In the genomic region with DNA sequence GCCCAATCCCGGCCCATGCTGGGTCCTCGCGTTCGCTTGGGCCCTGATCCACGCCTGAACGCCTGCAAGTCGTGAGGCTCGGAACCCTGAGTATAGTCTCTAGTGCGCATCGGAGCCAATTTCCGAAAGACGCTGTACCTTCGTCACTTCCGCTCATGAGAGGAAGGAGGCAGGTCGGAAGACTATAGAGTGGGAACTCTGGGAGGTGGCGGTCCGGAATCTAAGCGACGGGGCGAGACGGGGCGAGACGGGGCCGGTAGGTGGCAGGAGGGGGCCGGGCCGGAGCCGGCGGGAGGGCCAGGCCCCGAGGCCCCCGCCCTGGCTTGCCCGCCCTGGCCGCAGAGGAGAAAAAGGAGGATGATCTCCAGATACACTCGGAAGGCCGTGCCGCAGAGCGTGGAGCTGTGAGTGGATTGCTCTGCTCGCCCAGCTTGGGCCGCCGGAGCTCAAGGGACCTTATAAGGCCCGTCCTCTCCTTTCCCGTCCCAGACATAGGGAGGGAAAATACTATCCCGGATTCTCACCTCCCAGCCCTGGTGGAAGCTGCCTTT, we compare ENCODE assay signal across 8 mouse cellular contexts. TPM values are rescaled to one million over a fixed set of nuclear protein-coding genes. Genes with fewer than 3 reads are reported as not detected.
A peak's percentile ranks its signal among the peaks of the same experiment; 100 is the strongest.
DNase-seq lines count a peak whose midpoint lies in the region; ATAC-seq and TF ChIP-seq lines count a peak whose summit lies in the region.

Ecd (minus strand) TSS at position 131 of the 551 bp plus-strand sequence.
Fam149b (plus strand) TSS at position 172 of the 551 bp plus-strand sequence.

- dilution Hi-C loops in CH12.LX (cut with MboI; ENCODE audit: extremely low pct_ligation_motif_present, extremely low pct_unique_long_range_greater_than_20kb, low sequenced_read_pairs): no loop called here

- peaks cover 16 to 49% of the 10 kb centered on the region in 2 experiments for H3K36me3 ChIP-seq in CH12.LX (replicated peaks in 1 of 2; ENCODE audit: control insufficient read depth in 1 of 2, insufficient read depth in 1 of 2, low read length in 1 of 2)
- no peaks in the 10 kb centered on the region; the same call in 1 of the 2 replicates for H3K36me3 ChIP-seq in forebrain, embryonic 11.5 days (ENCODE audit: control insufficient read depth, insufficient read depth, low read length)
- H3K36me3 ChIP-seq in heart, embryonic 16.5 days (ENCODE audit: control insufficient read depth, insufficient read depth): peaks cover 8% of the 10 kb centered on the region; the same call in 1 of the 2 replicates
- H3K36me3 ChIP-seq in liver, embryonic 15.5 days (replicated peaks): peaks cover 31% of the 10 kb centered on the region
- H3K36me3 ChIP-seq in neural tube, embryonic 12.5 days: peaks cover 24% of the 10 kb centered on the region

- ATAC-seq in forebrain, embryonic 11.5 days (replicated peaks; ENCODE audit: low FRiP score): peak; percentile 98
- ATAC-seq in heart, embryonic 16.5 days (replicated peaks; ENCODE audit: extremely low read depth, insufficient read depth, low FRiP score): peak; percentile 98
- peak; percentile 99 for ATAC-seq in liver, embryonic 15.5 days (ENCODE audit: insufficient read depth)
- ATAC-seq in neural tube, embryonic 12.5 days (ENCODE audit: low FRiP score, low read depth): peak; percentile 98

- TF ChIP-seq CTCF in CH12.LX (conservative IDR thresholded peaks at IDR 0.05 in 1 of 2, IDR thresholded peaks at IDR 0.05 in 1 of 2; ENCODE audit: low read depth in 2 of 2, low read length in 2 of 2): peak in 1 of 2 experiments; percentile 81; a peak in 2 of 4 replicates

- peak within 1 kb of the TSS; percentile 81 to 90 (median 88) for H3K4me3 ChIP-seq in CH12.LX (replicated peaks in 1 of 3; ENCODE audit: low read depth in 2 of 3, low read length in 2 of 3, poor library complexity in 1 of 3)
- peak within 1 kb of the TSS; percentile 87 for H3K4me3 ChIP-seq in forebrain, embryonic 11.5 days (ENCODE audit: low read depth, low read length)
- peak within 1 kb of the TSS; percentile 92 for H3K4me3 ChIP-seq in heart, embryonic 16.5 days (ENCODE audit: low read length)
- H3K4me3 ChIP-seq in liver, embryonic 15.5 days (replicated peaks): peak within 1 kb of the TSS; percentile 70
- H3K4me3 ChIP-seq in neural tube, embryonic 12.5 days: peak within 1 kb of the TSS; percentile 66

- H3K79me2 ChIP-seq in CH12.LX (replicated peaks; ENCODE audit: control insufficient read depth, extremely low read depth, insufficient read depth, poor library complexity, severe bottlenecking): peaks cover 31% of the 10 kb centered on the region

- peaks cover 8 to 32% of the 10 kb centered on the region in 2 experiments; a peak in 3 of 4 replicates for H3K4me1 ChIP-seq in CH12.LX (ENCODE audit: control insufficient read depth in 1 of 2, insufficient read depth in 2 of 2)
- H3K4me1 ChIP-seq in forebrain, embryonic 11.5 days (replicated peaks; ENCODE audit: control insufficient read depth, insufficient read depth, low read length): peaks cover 2% of the 10 kb centered on the region; the same call in 1 of the 2 replicates
- H3K4me1 ChIP-seq in heart, embryonic 16.5 days (ENCODE audit: control insufficient read depth, insufficient read depth, low read length): peaks cover 9% of the 10 kb centered on the region; the same call in 1 of the 2 replicates
- peaks cover 36% of the 10 kb centered on the region for H3K4me1 ChIP-seq in liver, embryonic 15.5 days (replicated peaks)
- H3K4me1 ChIP-seq in neural tube, embryonic 12.5 days: peaks cover 12% of the 10 kb centered on the region

- peak within 1 kb of the TSS; percentile 63 for H3K27ac ChIP-seq in CH12.LX (ENCODE audit: insufficient read depth, low read depth)
- peak within 1 kb of the TSS; percentile 80 for H3K27ac ChIP-seq in forebrain, embryonic 11.5 days (ENCODE audit: low read depth, low read length)
- peak within 1 kb of the TSS; percentile 96 for H3K27ac ChIP-seq in heart, embryonic 16.5 days (ENCODE audit: low read length)
- peak within 1 kb of the TSS; percentile 87 for H3K27ac ChIP-seq in liver, embryonic 15.5 days (replicated peaks)
- H3K27ac ChIP-seq in neural tube, embryonic 12.5 days: peak within 1 kb of the TSS; percentile 65

- TF ChIP-seq EP300 in CH12.LX (IDR thresholded peaks at IDR 0.05; ENCODE audit: low read length): no peak

- H3K9ac ChIP-seq in CH12.LX (ENCODE audit: insufficient read depth, low read depth): peak within 1 kb of the TSS; percentile 97
- peak within 1 kb of the TSS; percentile 97 for H3K9ac ChIP-seq in forebrain, embryonic 11.5 days (ENCODE audit: low read length)
- peak within 1 kb of the TSS; percentile 97 for H3K9ac ChIP-seq in heart, embryonic 16.5 days (ENCODE audit: low read length)
- H3K9ac ChIP-seq in liver, embryonic 15.5 days: peak within 1 kb of the TSS; percentile 80
- peak within 1 kb of the TSS; percentile 86 for H3K9ac ChIP-seq in neural tube, embryonic 12.5 days

- in situ Hi-C loops in CH12.LX (cut with MboI; ENCODE audit: low pct_ligation_motif_present, low pct_unique_long_range_greater_than_20kb, low sequenced_read_pairs): loop anchor here (5.0 kb wide), 2 partner anchors 39 to 84 kb away; partner anchors contain the start of gene Dnajc9

- peak; percentile 60 for TF ChIP-seq RAD21 in CH12.LX (IDR thresholded peaks at IDR 0.05; ENCODE audit: low read depth, low read length)

- WGBS in forebrain, embryonic 11.5 days: under 1% methylated on average over 42 of the region's 42 CpGs
- under 1% methylated on average over 42 of the region's 42 CpGs for WGBS in heart, embryonic 16.5 days
- WGBS in liver, embryonic 15.5 days (ENCODE audit: insufficient replicate concordance): under 1% methylated on average over 42 of the region's 42 CpGs
- whole genome bisulfite sequencing in neural tube, embryonic 12.5 days: under 1% methylated on average over 42 of the region's 42 CpGs

- no peaks in the 10 kb centered on the region for H3K27me3 ChIP-seq in CH12.LX (replicated peaks)
- H3K27me3 ChIP-seq in forebrain, embryonic 11.5 days (ENCODE audit: control insufficient read depth, insufficient read depth, low read length): no peaks in the 10 kb centered on the region
- H3K27me3 ChIP-seq in heart, embryonic 16.5 days (ENCODE audit: control insufficient read depth, insufficient read depth, low read length): no peaks in the 10 kb centered on the region
- no peaks in the 10 kb centered on the region for H3K27me3 ChIP-seq in liver, embryonic 15.5 days
- no peaks in the 10 kb centered on the region for H3K27me3 ChIP-seq in neural tube, embryonic 12.5 days (replicated peaks)

- DNase-seq in CH12.LX (ENCODE audit: extremely low read depth): peak; percentile 97
- peak; percentile 96 for DNase-seq in c-Kit-positive CD71-positive TER-119-negative erythroid progenitor cells, embryonic 14.5 days (ENCODE audit: low read depth)
- peak; percentile 95 for DNase-seq in forebrain, embryonic 11.5 days (ENCODE audit: low spot score)
- peak; percentile 93 to 95 for DNase-seq in kidney, postnatal 36 days
- DNase-seq in telencephalon, adult 2 months (ENCODE audit: low read depth, low spot score): peak; percentile 96

- H3K9me3 ChIP-seq in CH12.LX (replicated peaks; ENCODE audit: low read length): no peaks in the 10 kb centered on the region
- H3K9me3 ChIP-seq in forebrain, embryonic 11.5 days (ENCODE audit: control insufficient read depth, low read length): no peaks in the 10 kb centered on the region
- no peaks in the 10 kb centered on the region for H3K9me3 ChIP-seq in heart, embryonic 16.5 days (replicated peaks; ENCODE audit: control insufficient read depth, low read length)
- H3K9me3 ChIP-seq in liver, embryonic 15.5 days (replicated peaks): no peaks in the 10 kb centered on the region
- H3K9me3 ChIP-seq in neural tube, embryonic 12.5 days: no peaks in the 10 kb centered on the region

- peak; percentile 91 for TF ChIP-seq POLR2A in CH12.LX (IDR thresholded peaks at IDR 0.05; ENCODE audit: low read depth, low read length)

- H3K4me2 ChIP-seq in CH12.LX (ENCODE audit: insufficient read depth, low read depth, poor library complexity, severe bottlenecking): peak within 1 kb of the TSS; percentile 95
- peak within 1 kb of the TSS; percentile 70 for H3K4me2 ChIP-seq in forebrain, embryonic 11.5 days (ENCODE audit: low read depth, low read length, severe bottlenecking)
- peak within 1 kb of the TSS; percentile 93 for H3K4me2 ChIP-seq in heart, embryonic 16.5 days (ENCODE audit: low read depth, low read length)
- H3K4me2 ChIP-seq in liver, embryonic 15.5 days: peak within 1 kb of the TSS; percentile 78
- peak within 1 kb of the TSS; percentile 78 for H3K4me2 ChIP-seq in neural tube, embryonic 12.5 days (replicated peaks)

TF ChIP-seq in CH12.LX, 34 proteins besides CTCF, POLR2A, EP300 and RAD21 (continues in another document):
- no peak for TF ChIP-seq JUND (conservative IDR thresholded peaks at IDR 0.05; ENCODE audit: low read depth, low read length)
- no peak for TF ChIP-seq E2F4 (IDR thresholded peaks at IDR 0.05; ENCODE audit: insufficient replicate concordance, low read depth, low read length)
- peak; percentile 92; the same call in 1 of the 2 replicates for TF ChIP-seq KAT2A (IDR thresholded peaks at IDR 0.05; ENCODE audit: insufficient replicate concordance, low read length)
- TF ChIP-seq ETS1 (conservative IDR thresholded peaks at IDR 0.05; ENCODE audit: low read depth, low read length): no peak
- peak; percentile 72; the same call in 1 of the 2 replicates for TF ChIP-seq POLR2AphosphoS2 (IDR thresholded peaks at IDR 0.05; ENCODE audit: low read depth, low read length)
- peak; percentile 81 for TF ChIP-seq NELFE (IDR thresholded peaks at IDR 0.05; ENCODE audit: low read depth, low read length)
- peak; percentile 80 for TF ChIP-seq IRF4 (IDR thresholded peaks at IDR 0.05; ENCODE audit: low read depth, low read length)
- peak; percentile 95 for TF ChIP-seq SIN3A (IDR thresholded peaks at IDR 0.05; ENCODE audit: low read length)

RNA-seq across cellular contexts. Expression of gene Ecd, which starts in this region (rescaled TPM):
- 61.4 and 72.5 TPM in 2 replicates for total RNA-seq in CH12.LX (2012; rRNA removed)
- total RNA-seq in CH12.LX (2014; rRNA removed): 105 TPM in 2 replicates
- polyA plus RNA-seq in CH12.LX (2012; ENCODE audit: insufficient read length, low read depth): 98.3 and 112 TPM in 2 replicates
- 77.9 and 78.5 TPM in 2 replicates for polyA plus RNA-seq in forebrain, embryonic 11.5 days (2014; fragmentation: Nextera tagmentation; extraction: Ambion mirVana)
- polyA plus RNA-seq in heart, embryonic 16.5 days (2015; fragmentation: Nextera tagmentation; extraction: Ambion mirVana): 34.9 and 35.8 TPM in 2 replicates
- 25.3 and 26.8 TPM in 2 replicates for polyA plus RNA-seq in liver, embryonic 15.5 days (2015; fragmentation: Nextera tagmentation; extraction: Ambion mirVana)
- polyA plus RNA-seq in neural tube, embryonic 12.5 days (2016; fragmentation: Nextera tagmentation; extraction: Ambion mirVana): 61.0 and 61.9 TPM in 2 replicates

RNA-seq across cellular contexts. Expression of gene Fam149b, which starts in this region (rescaled TPM):
- total RNA-seq in CH12.LX (2012; rRNA removed) (15.8 and 16.7 TPM in 2 replicates), CH12.LX (2014; rRNA removed) (19.3 and 21.9 TPM in 2 replicates)
- 19.8 and 20.0 TPM in 2 replicates for polyA plus RNA-seq in CH12.LX (2012; ENCODE audit: insufficient read length, low read depth)
- 59.5 and 60.8 TPM in 2 replicates for polyA plus RNA-seq in forebrain, embryonic 11.5 days (2014; fragmentation: Nextera tagmentation; extraction: Ambion mirVana)
- polyA plus RNA-seq in heart, embryonic 16.5 days (2015; fragmentation: Nextera tagmentation; extraction: Ambion mirVana): 26.3 TPM in 2 replicates
- polyA plus RNA-seq in liver, embryonic 15.5 days (2015; fragmentation: Nextera tagmentation; extraction: Ambion mirVana): 7.5 and 8.5 TPM in 2 replicates
- polyA plus RNA-seq in neural tube, embryonic 12.5 days (2016; fragmentation: Nextera tagmentation; extraction: Ambion mirVana): 51.6 and 52.1 TPM in 2 replicates

Comparison
In these comparisons a context has a peak if more than half of its experiments do, and no peak if none do; other contexts are left out.
1. Peak in every context shown above with its lines: DNase-seq, ATAC-seq, H3K4me3 ChIP-seq and H3K27ac ChIP-seq.